In genomic region chr3:107828518-107828917, GRCm38 (mm10) we compare ENCODE assay signal across 23 mouse cellular contexts. TPM values are rescaled to one million over a fixed set of nuclear protein-coding genes. Genes with fewer than 3 reads are reported as not detected.
DNase-seq lines count a peak whose midpoint lies in the region; ATAC-seq and TF ChIP-seq lines count a peak whose summit lies in the region.
"Had no signal": no experiment of that assay in that cellular context is flagged by ENCODE, and none has a peak within 500 bp of the region (broad histone marks: within the 10 kb centered on the region; RNA-seq: fewer than 3 reads in every experiment).

No protein-coding gene starts in this region.

- TF ChIP-seq EP300 in liver, postnatal 0 days (IDR thresholded peaks at IDR 0.05; ENCODE audit: low read depth): no peak

- H3K4me1 ChIP-seq in heart, embryonic 10.5 days: peaks cover 46% of the 10 kb centered on the region
- H3K4me1 ChIP-seq in liver, postnatal 0 days (ENCODE audit: insufficient read depth): peaks cover 8% of the 10 kb centered on the region

- peaks cover 12% of the 10 kb centered on the region; the same call in 1 of the 2 replicates for H3K27me3 ChIP-seq in heart, embryonic 10.5 days (ENCODE audit: insufficient read depth, poor library complexity, severe bottlenecking)
- H3K27me3 ChIP-seq in liver, postnatal 0 days (ENCODE audit: insufficient read depth, low read length): no peaks in the 10 kb centered on the region
- H3K27me3 ChIP-seq: hindbrain, embryonic 15.5 days; liver, embryonic 15.5 days had no signal

- ATAC-seq in liver, postnatal 0 days: no peak
- ATAC-seq: forebrain, embryonic 14.5 days had no signal

- H3K27ac ChIP-seq in heart, embryonic 10.5 days: no peak overlapping the region; the same call in 1 of the 2 replicates
- H3K27ac ChIP-seq in liver, postnatal 0 days (ENCODE audit: low read depth): no peak overlapping the region
- H3K27ac ChIP-seq: hindbrain, embryonic 15.5 days; limb, embryonic 10.5 days; liver, embryonic 15.5 days; macrophage; stomach, postnatal 0 days had no signal

- H3K9ac ChIP-seq in liver, postnatal 0 days (replicated peaks): no peak overlapping the region
- H3K9ac ChIP-seq: hindbrain, embryonic 15.5 days; liver, embryonic 15.5 days had no signal

- H3K9me3 ChIP-seq in heart, embryonic 10.5 days: no peaks in the 10 kb centered on the region
- no peaks in the 10 kb centered on the region for H3K9me3 ChIP-seq in liver, postnatal 0 days (ENCODE audit: low read length)
- H3K9me3 ChIP-seq: hindbrain, embryonic 15.5 days; limb, embryonic 10.5 days; liver, embryonic 15.5 days had no signal

- 25% methylated on average over 5 of the region's 5 CpGs for WGBS in heart, embryonic 10.5 days
- WGBS in liver, postnatal 0 days (ENCODE audit: insufficient replicate concordance): 55% methylated on average over 5 of the region's 5 CpGs

- H3K36me3 ChIP-seq in heart, embryonic 10.5 days: no peaks in the 10 kb centered on the region
- no peaks in the 10 kb centered on the region for H3K36me3 ChIP-seq in liver, postnatal 0 days (replicated peaks; ENCODE audit: insufficient read depth, low read length)
- H3K36me3 ChIP-seq: hindbrain, embryonic 15.5 days; limb, embryonic 10.5 days; liver, embryonic 15.5 days had no signal

- peak; percentile 97 for DNase-seq in heart, adult 11 months
- no peak for DNase-seq in heart, embryonic 10.5 days (ENCODE audit: low spot score)
- DNase-seq in liver, postnatal 0 days: no peak
- DNase-seq in liver: no peak
- DNase-seq in NIH3T3 (ENCODE audit: low read depth): peak; percentile 83
- DNase-seq in skeletal muscle tissue, adult 2 months (ENCODE audit: low read depth, low spot score): peak; percentile 57
- DNase-seq in left cerebral cortex, postnatal 10 days (ENCODE audit: extremely low spot score in 1 of 2, low spot score in 2 of 2): no peak
- DNase-seq: cerebellum, adult 11 months; gastrocnemius, postnatal 10 days; kidney, adult 8-10 months; layer of hippocampus, postnatal 36 days; midbrain, embryonic 14.5 days; thymus, postnatal 14 days had no signal

- intact Hi-C loops in left cerebral cortex, postnatal 10 days (cut with DNase I): no loop called here

- no peak overlapping the region for H3K4me3 ChIP-seq in heart, embryonic 10.5 days
- H3K4me3 ChIP-seq in liver, postnatal 0 days (ENCODE audit: low read depth, low read length): no peak overlapping the region
- H3K4me3 ChIP-seq: hindbrain, embryonic 15.5 days; limb, embryonic 10.5 days; liver, embryonic 15.5 days had no signal

- no peak overlapping the region for H3K4me2 ChIP-seq in liver, postnatal 0 days (ENCODE audit: low read depth, low read length)
- H3K4me2 ChIP-seq: hindbrain, embryonic 15.5 days; liver, embryonic 15.5 days had no signal

- peak; percentile 17; the same call in 1 of the 2 replicates for TF ChIP-seq CTCF in liver, postnatal 0 days (IDR thresholded peaks at IDR 0.05; ENCODE audit: low read depth)

RNA-seq across cellular contexts. Expression of gene Eps8l3, which starts 48.5 kb away (rescaled TPM):
- polyA plus RNA-seq in heart, embryonic 10.5 days (2016; fragmentation: Nextera tagmentation; extraction: Ambion mirVana): not detected in 2 replicates
- polyA plus RNA-seq in liver, postnatal 0 days (2015; fragmentation: Nextera tagmentation; extraction: Ambion mirVana): not detected in 2 replicates
- total RNA-seq in left cerebral cortex, postnatal 10 days (2021): not detected
- total RNA-seq: adrenal gland, adult 18-20 months; common myeloid progenitor, adult 5-6 weeks; gastrocnemius, postnatal 10 days; layer of hippocampus, postnatal 36 days had no signal
- polyA plus RNA-seq: embryonic facial prominence, embryonic 14.5 days; forebrain, embryonic 14.5 days; heart, embryonic 14.5 days; hindbrain, embryonic 15.5 days; limb, embryonic 10.5 days; liver, embryonic 15.5 days; macrophage; midbrain, embryonic 14.5 days had no signal

Comparison
In these comparisons a context has a peak if more than half of its experiments do, and no peak if none do; other contexts are left out.
1. DNase-seq: peak in heart, adult 11 months (single experiment), NIH3T3 (single experiment) and skeletal muscle tissue, adult 2 months (single experiment); none in heart, embryonic 10.5 days (single experiment), liver, postnatal 0 days (single experiment), liver (single experiment) and left cerebral cortex, postnatal 10 days (0 of 2).